Mouse (Mus musculus) kidney, adult 2 months (tissue): Measurements from ENCODE around the gene Acot8.

Experiments
- CTCF ChIP-seq: fragments of 200-500 bp; conservative IDR thresholded peaks from 2 replicates; pipeline ENCODE4 v1.5.1; 2011; ENCODE audit warnings: low read depth, mild to moderate bottlenecking, control low read depth, low read length, moderate library complexity, mixed read lengths; ENCODE audit not compliant: insufficient read depth, insufficient read length
- POLR2A ChIP-seq: fragments of 200-500 bp; IDR thresholded peaks from one replicate; pipeline ENCODE4 v1.6.1; 2011; ENCODE audit warnings: low read depth, low read length, control low read depth

- no peak for TF ChIP-seq CTCF
- TF ChIP-seq POLR2A = no peak
Measured at GRCm38 (mm10) chr2:164748991-164749390, 55.7 kb downstream of the Acot8 start.
